Mouse (Mus musculus): Measurements from ENCODE around the gene Hist2h2aa2. TPM values are rescaled to one million over a fixed set of nuclear protein-coding genes. Genes with fewer than 3 reads are reported as not detected.

Hist2h2aa2 gene
- polyA plus RNA-seq, 1 experiment from 2014 or later = 42.2 TPM

DNA sequence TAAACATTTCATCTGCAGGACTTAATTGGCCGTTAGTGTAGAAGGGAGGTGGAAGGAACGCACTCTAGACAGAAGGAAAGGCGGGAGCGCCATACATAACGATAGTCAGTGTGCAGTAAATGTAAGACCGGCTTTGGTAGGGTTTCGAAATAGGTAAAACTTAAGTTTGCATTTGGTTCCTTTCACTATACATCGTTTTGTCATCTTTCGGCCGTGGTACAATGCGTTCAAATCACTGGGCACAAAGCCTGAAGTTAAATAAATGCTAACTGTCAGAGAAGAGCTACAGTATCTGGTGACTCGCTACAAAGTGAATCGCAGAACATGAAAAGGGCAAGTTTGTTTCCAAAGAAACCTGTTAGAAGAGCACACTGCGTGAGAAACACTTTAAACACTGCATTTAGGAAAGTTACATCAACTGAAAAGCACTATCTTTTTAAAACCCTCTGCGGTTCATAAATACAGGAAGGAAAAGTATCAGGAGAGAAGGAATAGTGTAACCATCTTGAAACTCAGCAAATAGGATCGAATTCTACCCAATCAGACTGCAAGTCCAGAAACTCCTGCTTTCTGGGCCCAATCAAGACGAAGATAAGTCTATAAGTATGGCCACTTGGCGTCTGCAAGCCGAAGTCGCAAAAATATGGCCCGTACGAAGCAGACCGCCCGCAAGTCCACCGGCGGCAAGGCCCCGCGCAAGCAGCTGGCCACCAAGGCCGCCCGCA, 28.1 kb upstream of the Hist2h2aa2 start, which contains the start of gene Hist2h3b:
Hist2h3b (plus strand) TSS at position 604 of the 725 bp plus-strand sequence.
- peak within 1 kb of the TSS; percentile 56 for H3K4me3 ChIP-seq (replicated peaks)
- peak; percentile 69 for ATAC-seq (replicated peaks; ENCODE audit: low FRiP score)
- peak within 1 kb of the TSS; percentile 60 for H3K9ac ChIP-seq
- 20% methylated on average over 29 of the region's 30 CpGs for WGBS
- H3K9me3 ChIP-seq (replicated peaks) = no peaks in the 10 kb centered on the region
- no peaks in the 10 kb centered on the region for H3K27me3 ChIP-seq
- H3K27ac ChIP-seq = peak within 1 kb of the TSS; percentile 98
- H3K36me3 ChIP-seq = no peaks in the 10 kb centered on the region
- H3K4me2 ChIP-seq = peak within 1 kb of the TSS; percentile 82
- peaks cover 28% of the 10 kb centered on the region for H3K4me1 ChIP-seq

GRCm38 (mm10) chr3:96267541-96267940, 27.5 kb upstream of the Hist2h2aa2 start:
- peaks cover 29% of the 10 kb centered on the region for H3K4me1 ChIP-seq
- H3K36me3 ChIP-seq = no peaks in the 10 kb centered on the region
- peak overlapping the region; percentile 82 for H3K4me2 ChIP-seq
- no peak for ATAC-seq (replicated peaks; ENCODE audit: low FRiP score)
- WGBS = 74% methylated on average over 4 of the region's 4 CpGs
- H3K4me3 ChIP-seq (replicated peaks) = no peak overlapping the region
- H3K27ac ChIP-seq = peak overlapping the region; percentile 97
- H3K27me3 ChIP-seq = no peaks in the 10 kb centered on the region
- no peaks in the 10 kb centered on the region for H3K9me3 ChIP-seq (replicated peaks)
- H3K9ac ChIP-seq = no peak overlapping the region

- Histone ChIP-seq H3K4me3 (replicated peaks) (no peak overlapping the region), H3K4me2 (no peak overlapping the region), H3K9me3 (replicated peaks) (no peaks in the 10 kb centered on the region), H3K4me1 (peaks cover 42% of the 10 kb centered on the region), H3K36me3 (no peaks in the 10 kb centered on the region), H3K27me3 (no peaks in the 10 kb centered on the region), H3K27ac (no peak overlapping the region), H3K9ac (no peak overlapping the region)
- WGBS = 83% methylated on average over 8 of the region's 8 CpGs
- no peak for ATAC-seq (replicated peaks; ENCODE audit: low FRiP score)
These were observed 26.1 kb upstream of the Hist2h2aa2 start for GRCm38 (mm10) chr3:96266132-96266710.

DNA sequence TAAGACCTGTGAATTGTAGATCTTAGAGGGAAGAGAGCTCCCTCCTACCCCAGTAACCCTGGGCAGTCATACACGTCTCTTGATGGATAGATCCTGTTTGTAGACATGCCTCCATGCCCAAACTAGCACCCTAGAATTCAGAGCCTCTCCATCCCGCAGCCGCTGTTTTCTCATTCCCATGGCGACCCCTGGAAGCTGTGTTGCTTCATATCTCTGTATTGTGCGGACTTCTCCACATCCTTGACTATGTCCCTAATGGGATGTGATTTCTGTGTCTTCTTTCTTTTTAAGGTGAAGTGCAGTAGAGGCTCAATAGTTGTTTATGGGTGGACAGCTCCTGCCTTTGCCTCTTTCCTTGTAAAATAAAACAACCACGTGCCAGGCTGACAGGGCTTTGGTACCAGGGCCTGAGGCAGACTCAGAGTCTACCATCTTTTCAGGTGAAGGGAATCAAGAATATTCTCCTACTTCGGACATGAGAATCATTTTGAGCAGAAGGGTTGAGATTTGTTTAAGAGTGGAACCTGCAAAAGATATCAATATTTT, 24.4 kb upstream of the Hist2h2aa2 start:
- 68% methylated on average over 7 of the region's 7 CpGs for WGBS
- Histone ChIP-seq H3K4me2 (peak overlapping the region; percentile 81), H3K4me3 (replicated peaks) (peak overlapping the region; percentile 61), H3K36me3 (no peaks in the 10 kb centered on the region), H3K4me1 (peaks cover 44% of the 10 kb centered on the region), H3K9me3 (replicated peaks) (no peaks in the 10 kb centered on the region), H3K9ac (no peak overlapping the region; the same call in 1 of the 2 replicates), H3K27me3 (no peaks in the 10 kb centered on the region), H3K27ac (peak overlapping the region; percentile 99)
- no peak for ATAC-seq (replicated peaks; ENCODE audit: low FRiP score)

DNA sequence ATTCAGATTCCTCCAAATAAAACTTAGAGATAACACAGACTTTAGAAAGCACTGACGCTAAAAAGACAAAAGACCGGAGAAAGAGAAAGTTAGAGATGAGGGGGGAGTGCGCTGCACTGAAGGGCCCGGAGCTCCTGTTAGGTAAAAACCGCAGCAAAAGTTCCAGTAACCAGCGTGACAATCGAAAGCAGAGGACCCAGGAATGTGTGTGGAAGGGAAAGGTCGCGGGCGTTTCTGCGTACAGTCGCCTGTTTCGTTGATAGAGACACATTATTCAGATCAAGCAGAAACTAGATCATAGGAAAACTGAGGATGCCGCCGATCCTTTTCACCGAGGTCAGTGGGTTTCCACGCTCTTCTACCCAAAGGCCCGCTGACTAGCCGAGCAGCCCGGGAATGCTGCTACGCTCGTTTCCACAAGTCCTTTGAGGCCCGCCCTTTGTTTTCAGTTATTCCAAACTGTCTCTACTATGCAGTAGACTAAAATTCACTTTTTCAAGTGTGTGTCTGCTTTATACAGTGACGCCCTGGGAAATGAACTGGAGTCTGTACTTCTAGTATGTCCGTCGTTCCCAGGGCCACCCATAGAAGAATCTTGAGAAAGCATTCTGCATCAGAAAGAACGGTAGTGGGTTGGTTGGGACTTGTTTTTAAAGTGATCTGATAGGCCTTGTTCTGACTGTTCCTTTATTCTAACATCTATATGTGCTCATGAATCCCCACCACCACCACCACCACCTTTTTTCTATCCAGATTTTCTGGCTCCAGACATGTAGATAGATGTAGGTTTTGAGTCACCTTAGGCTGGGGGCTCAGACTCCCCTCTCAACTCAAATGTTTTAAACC, 23.7 kb upstream of the Hist2h2aa2 start:
- Histone ChIP-seq H3K27me3 (no peaks in the 10 kb centered on the region), H3K4me2 (peak overlapping the region; percentile 81), H3K9ac (peak overlapping the region; percentile 44), H3K4me3 (replicated peaks) (peak overlapping the region; percentile 61), H3K9me3 (replicated peaks) (no peaks in the 10 kb centered on the region), H3K27ac (peak overlapping the region; percentile 99), H3K4me1 (peaks cover 44% of the 10 kb centered on the region), H3K36me3 (no peaks in the 10 kb centered on the region)
- peak; percentile 24 for ATAC-seq (replicated peaks; ENCODE audit: low FRiP score)
- 5% methylated on average over 27 of the region's 27 CpGs for WGBS

DNA sequence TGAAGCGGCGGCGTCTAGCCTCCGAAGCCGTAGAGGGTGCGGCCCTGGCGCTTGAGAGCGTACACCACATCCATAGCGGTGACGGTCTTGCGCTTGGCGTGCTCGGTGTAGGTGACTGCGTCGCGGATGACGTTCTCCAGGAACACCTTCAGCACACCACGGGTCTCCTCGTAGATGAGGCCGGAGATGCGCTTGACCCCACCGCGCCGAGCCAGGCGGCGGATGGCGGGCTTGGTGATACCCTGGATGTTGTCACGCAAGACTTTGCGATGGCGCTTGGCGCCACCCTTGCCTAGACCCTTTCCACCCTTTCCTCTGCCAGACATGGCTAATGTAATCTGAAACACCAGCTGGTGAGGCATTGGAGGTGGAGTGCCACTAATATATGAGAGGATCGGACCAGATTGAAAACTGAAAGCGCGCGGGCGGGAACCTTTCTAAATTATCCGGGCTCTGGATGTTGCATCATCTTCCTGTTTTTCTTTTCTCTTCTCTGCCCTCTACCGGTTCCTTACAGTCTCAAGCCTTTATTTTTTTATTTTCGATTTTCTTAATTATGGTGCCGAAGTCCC, 23.0 kb upstream of the Hist2h2aa2 start, which contains the start of gene Hist2h4:
Hist2h4 (minus strand) TSS at position 333 of the 572 bp plus-strand sequence.
- H3K27me3 ChIP-seq = no peaks in the 10 kb centered on the region
- H3K4me1 ChIP-seq = peaks cover 42% of the 10 kb centered on the region
- ATAC-seq (replicated peaks; ENCODE audit: low FRiP score) = peak; percentile 93
- H3K27ac ChIP-seq = peak within 1 kb of the TSS; percentile 99
- H3K4me3 ChIP-seq (replicated peaks) = peak within 1 kb of the TSS; percentile 61
- H3K4me2 ChIP-seq = peak within 1 kb of the TSS; percentile 81
- no peaks in the 10 kb centered on the region for H3K36me3 ChIP-seq
- 0% methylated on average over 40 of the region's 40 CpGs for WGBS
- H3K9ac ChIP-seq = peak within 1 kb of the TSS; percentile 71
- no peaks in the 10 kb centered on the region for H3K9me3 ChIP-seq (replicated peaks)

DNA sequence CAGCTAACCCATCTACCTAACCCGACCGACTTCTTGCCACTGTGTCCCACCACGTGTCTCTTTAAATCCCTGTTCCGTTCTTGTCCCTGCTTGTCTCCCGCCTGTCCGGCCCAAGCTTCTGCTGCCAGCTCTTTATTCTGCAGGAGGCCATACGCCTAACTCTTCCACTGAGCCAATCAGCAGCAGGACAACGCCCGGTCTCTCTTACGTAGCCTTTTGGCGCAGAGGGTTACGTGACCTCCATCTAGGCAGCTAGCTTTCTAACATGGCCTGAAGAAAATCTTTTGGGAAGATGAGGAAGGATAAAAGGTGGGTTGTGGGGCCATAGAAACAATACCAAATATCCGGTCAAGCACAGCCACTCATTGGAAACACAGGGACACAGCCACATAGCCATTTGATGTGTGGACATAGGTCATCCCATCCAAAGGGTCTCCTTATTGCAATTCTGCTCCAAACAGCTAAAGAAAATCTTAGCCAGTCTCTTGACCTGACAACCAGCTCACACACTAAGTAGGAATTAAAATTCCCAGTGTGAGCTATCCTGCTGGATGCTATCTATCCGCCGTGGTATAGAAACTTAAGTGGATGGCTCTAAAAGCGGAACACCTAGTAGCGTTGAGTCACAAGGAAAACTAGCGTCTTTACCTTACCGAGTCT, 22.3 kb upstream of the Hist2h2aa2 start:
- peak overlapping the region; percentile 61 for H3K4me3 ChIP-seq (replicated peaks)
- H3K4me1 ChIP-seq = peaks cover 36% of the 10 kb centered on the region
- H3K9me3 ChIP-seq (replicated peaks) = no peaks in the 10 kb centered on the region
- peak overlapping the region; percentile 71 for H3K9ac ChIP-seq
- ATAC-seq (replicated peaks; ENCODE audit: low FRiP score) = peak; percentile 81
- H3K36me3 ChIP-seq = no peaks in the 10 kb centered on the region
- H3K27ac ChIP-seq = peak overlapping the region; percentile 99
- WGBS = 1% methylated on average over 19 of the region's 19 CpGs
- H3K4me2 ChIP-seq = peak overlapping the region; percentile 81
- H3K27me3 ChIP-seq = no peaks in the 10 kb centered on the region

GRCm38 (mm10) chr3:96261623-96262022, 21.5 kb upstream of the Hist2h2aa2 start:
- Histone ChIP-seq H3K4me2 (peak overlapping the region; percentile 81), H3K27me3 (no peaks in the 10 kb centered on the region), H3K9me3 (replicated peaks) (no peaks in the 10 kb centered on the region), H3K4me1 (peaks cover 30% of the 10 kb centered on the region), H3K36me3 (no peaks in the 10 kb centered on the region), H3K4me3 (replicated peaks) (peak overlapping the region; percentile 61), H3K27ac (peak overlapping the region; percentile 99), H3K9ac (peak overlapping the region; percentile 71)
- ATAC-seq (replicated peaks; ENCODE audit: low FRiP score) = no peak
- WGBS = 54% methylated on average over 3 of the region's 3 CpGs

DNA sequence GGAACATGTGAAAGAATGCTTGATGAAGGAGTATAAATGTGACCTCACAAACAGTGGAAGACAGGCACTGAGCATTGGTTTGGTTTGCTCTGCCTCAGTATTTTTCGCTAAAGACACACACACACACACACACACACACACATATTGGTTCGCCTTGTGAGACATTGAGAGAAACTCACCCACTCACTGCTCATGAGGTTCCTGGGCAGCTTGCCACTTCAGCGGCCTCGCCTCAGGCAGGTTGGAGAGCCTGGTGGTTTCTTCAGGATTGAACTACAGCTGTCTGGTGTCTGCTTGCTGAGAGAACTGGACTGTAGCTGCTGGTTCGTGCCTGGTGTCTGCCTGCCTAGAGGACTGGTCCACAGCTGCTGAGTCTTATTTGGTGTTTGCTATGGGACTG, 20.1 kb upstream of the Hist2h2aa2 start:
- Histone ChIP-seq H3K27me3 (no peaks in the 10 kb centered on the region), H3K36me3 (no peaks in the 10 kb centered on the region), H3K4me3 (replicated peaks) (no peak overlapping the region), H3K9ac (no peak overlapping the region), H3K27ac (no peak overlapping the region), H3K4me1 (peaks cover 35% of the 10 kb centered on the region), H3K9me3 (replicated peaks) (no peaks in the 10 kb centered on the region), H3K4me2 (no peak overlapping the region)
- no peak for ATAC-seq (replicated peaks; ENCODE audit: low FRiP score)
- 83% methylated on average over 5 of the region's 5 CpGs for WGBS

- 83% methylated on average over 3 of the region's 3 CpGs for WGBS
- ATAC-seq (replicated peaks; ENCODE audit: low FRiP score) = no peak
- Histone ChIP-seq H3K9me3 (replicated peaks) (no peaks in the 10 kb centered on the region), H3K36me3 (no peaks in the 10 kb centered on the region), H3K4me1 (peaks cover 19% of the 10 kb centered on the region), H3K27me3 (no peaks in the 10 kb centered on the region), H3K4me3 (replicated peaks) (no peak overlapping the region), H3K9ac (no peak overlapping the region), H3K4me2 (no peak overlapping the region), H3K27ac (no peak overlapping the region)
These were observed 17.1 kb upstream of the Hist2h2aa2 start for GRCm38 (mm10) chr3:96257190-96257589.
